Comparison of ENCODE assay signal across 23 mouse cellular contexts in the genomic region with DNA sequence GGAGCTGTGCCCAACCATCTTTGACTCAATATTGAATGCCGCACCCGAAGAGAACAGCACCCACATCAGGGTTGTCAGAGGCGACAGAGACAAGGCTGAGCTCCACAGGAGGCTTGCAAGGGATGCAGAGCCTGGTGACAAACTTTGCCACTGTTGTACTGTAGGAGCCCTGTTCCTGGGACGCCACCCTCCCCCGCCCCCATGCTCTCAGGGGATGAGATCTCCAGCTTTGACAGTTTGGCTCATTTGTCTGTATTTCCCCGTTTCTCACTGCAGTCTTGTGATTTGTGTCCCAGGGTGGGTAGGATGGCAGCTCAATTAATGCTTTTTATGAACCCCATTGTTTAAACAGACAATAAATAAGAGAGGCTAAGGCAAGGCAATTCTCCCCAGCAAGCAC. TPM values are rescaled to one million over a fixed set of nuclear protein-coding genes. Genes with fewer than 3 reads are reported as not detected.
DNase-seq lines count a peak whose midpoint lies in the region; ATAC-seq and TF ChIP-seq lines count a peak whose summit lies in the region.
"Had no signal": no experiment of that assay in that cellular context is flagged by ENCODE, and none has a peak within 500 bp of the region (broad histone marks: within the 10 kb centered on the region; RNA-seq: fewer than 3 reads in every experiment).

No protein-coding gene starts in this region.

- TF ChIP-seq EP300 in CH12.LX (IDR thresholded peaks at IDR 0.05; ENCODE audit: low read length) = peak; percentile 44; the same call in 1 of the 2 replicates

- H3K36me3 ChIP-seq in limb, embryonic 13.5 days = no peaks in the 10 kb centered on the region
- no peaks in the 10 kb centered on the region for H3K36me3 ChIP-seq in limb, embryonic 10.5 days
- H3K36me3 ChIP-seq in neural tube, embryonic 12.5 days = no peaks in the 10 kb centered on the region
- no peaks in the 10 kb centered on the region for H3K36me3 ChIP-seq in neural tube, embryonic 15.5 days
- H3K36me3 ChIP-seq in CH12.LX (replicated peaks in 1 of 2; ENCODE audit: control insufficient read depth in 1 of 2, insufficient read depth in 1 of 2, low read length in 1 of 2) = peaks cover 0 to 35% of the 10 kb centered on the region in 2 experiments
- H3K36me3 ChIP-seq: G1E had no signal

- H3K9me3 ChIP-seq in limb, embryonic 13.5 days = no peaks in the 10 kb centered on the region
- no peaks in the 10 kb centered on the region for H3K9me3 ChIP-seq in limb, embryonic 10.5 days (replicated peaks)
- no peaks in the 10 kb centered on the region for H3K9me3 ChIP-seq in neural tube, embryonic 12.5 days
- H3K9me3 ChIP-seq in neural tube, embryonic 15.5 days (replicated peaks) = no peaks in the 10 kb centered on the region
- no peaks in the 10 kb centered on the region for H3K9me3 ChIP-seq in CH12.LX (replicated peaks; ENCODE audit: low read length)
- H3K9me3 ChIP-seq: G1E had no signal

- no peak; the same call in 1 of the 2 replicates for TF ChIP-seq RAD21 in CH12.LX (IDR thresholded peaks at IDR 0.05; ENCODE audit: low read depth, low read length)

- TF ChIP-seq POLR2A in CH12.LX (IDR thresholded peaks at IDR 0.05; ENCODE audit: low read depth, low read length) = no peak

- TF ChIP-seq CTCF in CH12.LX (conservative IDR thresholded peaks at IDR 0.05 in 1 of 2, IDR thresholded peaks at IDR 0.05 in 1 of 2; ENCODE audit: low read depth in 2 of 2, low read length in 2 of 2) = no peak

- H3K27ac ChIP-seq in limb, embryonic 13.5 days = no peak overlapping the region
- H3K27ac ChIP-seq in limb, embryonic 10.5 days = no peak overlapping the region
- H3K27ac ChIP-seq in neural tube, embryonic 12.5 days = no peak overlapping the region
- H3K27ac ChIP-seq in neural tube, embryonic 15.5 days (replicated peaks) = no peak overlapping the region
- H3K27ac ChIP-seq in CH12.LX (ENCODE audit: insufficient read depth, low read depth) = peak overlapping the region; percentile 98

- H3K9ac ChIP-seq in limb, embryonic 13.5 days = 0 out of 2 replicates have a peak overlapping the region, but pooled peaks have one; percentile 40
- peak overlapping the region; percentile 33; the same call in 1 of the 2 replicates for H3K9ac ChIP-seq in neural tube, embryonic 12.5 days
- H3K9ac ChIP-seq in neural tube, embryonic 15.5 days (replicated peaks) = no peak overlapping the region
- peak overlapping the region; percentile 41 for H3K9ac ChIP-seq in CH12.LX (ENCODE audit: insufficient read depth, low read depth)

- no peak for ATAC-seq in limb, embryonic 13.5 days (ENCODE audit: low FRiP score, low read depth)
- ATAC-seq in neural tube, embryonic 12.5 days (ENCODE audit: low FRiP score, low read depth) = no peak
- ATAC-seq in neural tube, embryonic 15.5 days (ENCODE audit: low FRiP score) = no peak
- ATAC-seq: activated CD4-positive, CD25-positive, alpha-beta regulatory T cell, adult 4 months; CD4-positive, CD25-positive, alpha-beta regulatory T cell, adult 4 months; Patski had no signal

- H3K4me1 ChIP-seq in limb, embryonic 13.5 days = peaks cover 7% of the 10 kb centered on the region
- H3K4me1 ChIP-seq in limb, embryonic 10.5 days = peaks cover 12% of the 10 kb centered on the region
- peaks cover 13% of the 10 kb centered on the region for H3K4me1 ChIP-seq in neural tube, embryonic 12.5 days
- H3K4me1 ChIP-seq in neural tube, embryonic 15.5 days = peaks cover 1% of the 10 kb centered on the region; the same call in 1 of the 2 replicates
- peaks cover 47 to 90% of the 10 kb centered on the region in 2 experiments for H3K4me1 ChIP-seq in CH12.LX (ENCODE audit: control insufficient read depth in 1 of 2, insufficient read depth in 2 of 2)

- peaks cover 76% of the 10 kb centered on the region for H3K27me3 ChIP-seq in limb, embryonic 13.5 days
- H3K27me3 ChIP-seq in limb, embryonic 10.5 days (ENCODE audit: low read depth, poor library complexity, severe bottlenecking) = peaks cover 78% of the 10 kb centered on the region
- peaks cover 26% of the 10 kb centered on the region for H3K27me3 ChIP-seq in neural tube, embryonic 12.5 days (replicated peaks)
- H3K27me3 ChIP-seq in neural tube, embryonic 15.5 days (replicated peaks) = peaks cover 32% of the 10 kb centered on the region
- no peaks in the 10 kb centered on the region for H3K27me3 ChIP-seq in CH12.LX (replicated peaks)

- no peak overlapping the region for H3K4me2 ChIP-seq in limb, embryonic 13.5 days (replicated peaks)
- H3K4me2 ChIP-seq in neural tube, embryonic 12.5 days (replicated peaks) = no peak overlapping the region
- no peak overlapping the region for H3K4me2 ChIP-seq in neural tube, embryonic 15.5 days
- H3K4me2 ChIP-seq in CH12.LX (ENCODE audit: insufficient read depth, low read depth, poor library complexity, severe bottlenecking) = peak overlapping the region; percentile 44

- WGBS in limb, embryonic 13.5 days = 75% methylated on average over 6 of the region's 6 CpGs
- WGBS in limb, embryonic 10.5 days = 70% methylated on average over 6 of the region's 6 CpGs
- WGBS in neural tube, embryonic 12.5 days = 53% methylated on average over 6 of the region's 6 CpGs
- 53% methylated on average over 6 of the region's 6 CpGs for whole genome bisulfite sequencing in neural tube, embryonic 15.5 days

- H3K79me2 ChIP-seq in CH12.LX (replicated peaks; ENCODE audit: control insufficient read depth, extremely low read depth, insufficient read depth, poor library complexity, severe bottlenecking) = peaks cover 5% of the 10 kb centered on the region; the same call in 1 of the 2 replicates

- no peak for DNase-seq in limb, embryonic 10.5 days (ENCODE audit: low spot score)
- no peak for DNase-seq in CH12.LX (ENCODE audit: extremely low read depth)
- DNase-seq in brain, adult 2 months (ENCODE audit: low read depth, low spot score) = peak; percentile 29
- DNase-seq in spleen, postnatal 36 days (ENCODE audit: low spot score in 2 of 2) = no peak
- DNase-seq in ovary, adult 18-20 months (ENCODE audit: low spot score) = no peak
- DNase-seq: adrenal gland, adult 2 months; adrenal gland, adult 8-10 months; adrenal gland, postnatal 10 days; adrenal gland, postnatal 14 days; adrenal gland, postnatal 25 days; adrenal gland, postnatal 36 days; B cell, adult 2 months; cerebellum, adult 11 months; cerebellum, adult 11-12 months; cerebellum, adult 18-20 months; cerebellum, adult 2 months had no signal

- no peak overlapping the region for H3K4me3 ChIP-seq in limb, embryonic 13.5 days
- no peak overlapping the region for H3K4me3 ChIP-seq in limb, embryonic 10.5 days
- H3K4me3 ChIP-seq in neural tube, embryonic 12.5 days = no peak overlapping the region
- no peak overlapping the region for H3K4me3 ChIP-seq in neural tube, embryonic 15.5 days (replicated peaks)
- H3K4me3 ChIP-seq in CH12.LX (replicated peaks in 1 of 3; ENCODE audit: low read depth in 2 of 3, low read length in 2 of 3, poor library complexity in 1 of 3) = peak overlapping the region in 2 of 3 experiments; percentile 20 to 40

- dilution Hi-C loops in CH12.LX (cut with MboI; ENCODE audit: extremely low pct_ligation_motif_present, extremely low pct_unique_long_range_greater_than_20kb, low sequenced_read_pairs) = no loop called here

- in situ Hi-C loops in CH12.LX (cut with MboI; ENCODE audit: low pct_ligation_motif_present, low pct_unique_long_range_greater_than_20kb, low sequenced_read_pairs) = no loop called here

TF ChIP-seq in CH12.LX, 34 proteins besides CTCF, POLR2A, EP300 and RAD21:
- TF ChIP-seq USF1 (IDR thresholded peaks at IDR 0.05; ENCODE audit: low read depth, low read length) = no peak
- 0 out of 2 replicates have a peak, but pooled peaks have one; percentile 12 for TF ChIP-seq NELFE (IDR thresholded peaks at IDR 0.05; ENCODE audit: low read depth, low read length)
- peak; percentile 12; the same call in 1 of the 2 replicates for TF ChIP-seq SMC3 (IDR thresholded peaks at IDR 0.05; ENCODE audit: low read depth, low read length)
- TF ChIP-seq MAZ (IDR thresholded peaks at IDR 0.05; ENCODE audit: low read depth, low read length) = peak; percentile 32; the same call in 1 of the 2 replicates
- 0 out of 2 replicates have a peak, but pooled peaks have one; percentile 26 for TF ChIP-seq MAX (IDR thresholded peaks at IDR 0.05; ENCODE audit: low read length)
- no peak for TF ChIP-seq RCOR1 (conservative IDR thresholded peaks at IDR 0.05; ENCODE audit: low read depth, low read length)
- no peak for TF ChIP-seq USF2 (conservative IDR thresholded peaks at IDR 0.05; ENCODE audit: low read depth, low read length)
- no peak for TF ChIP-seq NRF1 (IDR thresholded peaks at IDR 0.05; ENCODE audit: low read depth, low read length)
- 0 out of 2 replicates have a peak, but pooled peaks have one; percentile 27 for TF ChIP-seq TBP (conservative IDR thresholded peaks at IDR 0.05; ENCODE audit: low read depth, low read length)
- no peak for TF ChIP-seq PAX5 (IDR thresholded peaks at IDR 0.05; ENCODE audit: low read length)
- TF ChIP-seq MXI1 (IDR thresholded peaks at IDR 0.05; ENCODE audit: low read depth, low read length) = peak; percentile 69
- peak; percentile 73 for TF ChIP-seq ETS1 (conservative IDR thresholded peaks at IDR 0.05; ENCODE audit: low read depth, low read length)
- TF ChIP-seq ELF1 (IDR thresholded peaks at IDR 0.05; ENCODE audit: low read depth, low read length) = no peak
- TF ChIP-seq JUND (conservative IDR thresholded peaks at IDR 0.05; ENCODE audit: low read depth, low read length) = no peak
- TF ChIP-seq ZMIZ1 (IDR thresholded peaks at IDR 0.05; ENCODE audit: low read depth, low read length) = 0 out of 2 replicates have a peak, but pooled peaks have one; percentile 37
- no peak; the same call in 1 of the 2 replicates for TF ChIP-seq MEF2A (IDR thresholded peaks at IDR 0.05; ENCODE audit: borderline replicate concordance, low read depth, low read length)
- TF ChIP-seq SIN3A (IDR thresholded peaks at IDR 0.05; ENCODE audit: low read length) = peak; percentile 52; the same call in 1 of the 2 replicates
- TF ChIP-seq CHD1 (IDR thresholded peaks at IDR 0.05; ENCODE audit: low read depth, low read length) = 0 out of 2 replicates have a peak, but pooled peaks have one; percentile 85
- TF ChIP-seq IRF4 (IDR thresholded peaks at IDR 0.05; ENCODE audit: low read depth, low read length) = peak; percentile 67; the same call in 1 of the 2 replicates
- TF ChIP-seq CHD2 (IDR thresholded peaks at IDR 0.05; ENCODE audit: low read length) = peak; percentile 76
- no peak for TF ChIP-seq GABPA (IDR thresholded peaks at IDR 0.05; ENCODE audit: insufficient replicate concordance, low read depth, low read length)

RNA-seq across cellular contexts. Expression of gene Runx3, which starts 14.9 kb away (rescaled TPM):
- polyA plus RNA-seq in limb, embryonic 13.5 days (2015; fragmentation: Nextera tagmentation; extraction: Ambion mirVana) = 3.7 and 4.6 TPM in 2 replicates
- polyA plus RNA-seq in limb, embryonic 10.5 days (2016; fragmentation: Nextera tagmentation; extraction: Ambion mirVana) = 0.05 and 0.08 TPM in 2 replicates
- 1.6 and 2.1 TPM in 2 replicates for polyA plus RNA-seq in neural tube, embryonic 12.5 days (2016; fragmentation: Nextera tagmentation; extraction: Ambion mirVana)
- 0.19 and 1.1 TPM in 2 replicates for polyA plus RNA-seq in neural tube, embryonic 15.5 days (2015; fragmentation: Nextera tagmentation; extraction: Ambion mirVana)
- total RNA-seq in CH12.LX (2012; rRNA removed) (13.7 and 19.7 TPM in 2 replicates), CH12.LX (2014; rRNA removed) (2.4 and 5.0 TPM in 2 replicates)
- polyA plus RNA-seq in CH12.LX (2012; ENCODE audit: insufficient read length, low read depth) = 48.0 and 61.1 TPM in 2 replicates
- polyA plus RNA-seq: cerebellum, adult 2 months had no signal

Comparison
In these comparisons a context has a peak if more than half of its experiments do, and no peak if none do; other contexts are left out.
1. H3K4me3 ChIP-seq: peak in CH12.LX (2 of 3); none in limb, embryonic 13.5 days (single experiment), limb, embryonic 10.5 days (single experiment), neural tube, embryonic 12.5 days (single experiment) and neural tube, embryonic 15.5 days (single experiment).